Mouse (Mus musculus) testis, adult 2 months (tissue): ENCODE measurements around the gene 2810004N23Rik.

Source experiments
- CTCF ChIP-seq: fragments of 200-500 bp; IDR thresholded peaks from 2 replicates; pipeline ENCODE4 v1.5.1; 2012; ENCODE audit warnings: low read depth, mild to moderate bottlenecking, inconsistent platforms, low read length, moderate library complexity; ENCODE audit not compliant: control insufficient read depth, insufficient read depth, insufficient replicate concordance
- POLR2A ChIP-seq: fragments of 200-500 bp; IDR thresholded peaks from 2 replicates; pipeline ENCODE4 v1.6.1; 2012; ENCODE audit warnings: low read depth, mild to moderate bottlenecking, inconsistent platforms, low read length, moderate library complexity; ENCODE audit not compliant: control insufficient read depth

DNA sequence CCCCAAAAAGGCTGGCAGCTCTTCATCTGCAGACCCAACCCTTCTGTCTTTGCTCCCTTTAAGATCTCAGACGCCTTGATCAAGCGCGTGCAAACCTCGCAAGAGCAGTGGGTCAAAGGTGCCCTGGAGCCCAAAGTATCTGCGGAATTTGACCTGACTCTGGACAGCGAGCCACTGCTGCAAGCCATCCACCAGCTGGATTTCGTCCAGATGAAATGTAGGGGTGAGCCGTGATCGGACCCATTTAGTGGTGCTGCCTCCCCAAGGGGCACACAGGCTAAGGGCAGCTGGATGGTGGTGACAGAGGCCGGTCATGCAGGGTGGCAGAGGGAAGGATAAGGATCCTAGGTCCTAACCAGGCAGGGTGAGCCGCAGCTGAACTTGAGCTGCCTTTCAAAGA is 42.8 kb downstream of the 2810004N23Rik start:
- TF ChIP-seq CTCF, result no peak
- no peak for TF ChIP-seq POLR2A
